Mouse (Mus musculus) kidney, embryonic 14.5 days (tissue): Measurements from ENCODE around the gene Srrm2. TPM values are rescaled to one million over a fixed set of nuclear protein-coding genes. Genes with fewer than 3 reads are reported as not detected.
A peak's percentile ranks its signal among the peaks of the same experiment; 100 is the strongest.

Source experiments
- ATAC-seq: fragments of 200-750 bp; cut with Nextera tagmentation; 2 replicates; pipeline ENCODE4 v1.8.0; 2017; ENCODE audit warnings: moderate number of reproducible peaks, mild to moderate bottlenecking, moderate TSS enrichment, moderate library complexity; ENCODE audit not compliant: low FRiP score, low TSS enrichment
- H3K27ac ChIP-seq: fragments of 300-500 bp; sonication (generic); 2 replicates; pipeline ENCODE4 v1.5.1; 2014; ENCODE audit warnings: low read depth, mild to moderate bottlenecking, low read length, moderate library complexity, mixed read lengths
- H3K27me3 ChIP-seq: fragments of 300-500 bp; sonication (generic); 2 replicates; pipeline ENCODE4 v1.6.1; 2014; ENCODE audit warnings: mild to moderate bottlenecking, low read length; ENCODE audit not compliant: control insufficient read depth, insufficient read depth
- H3K36me3 ChIP-seq: fragments of 300-500 bp; sonication (generic); 2 replicates; pipeline ENCODE4 v1.6.1; 2014; ENCODE audit warnings: low read length, mixed read lengths; ENCODE audit not compliant: control insufficient read depth, insufficient read depth
- H3K4me1 ChIP-seq: fragments of 300-500 bp; sonication (generic); 2 replicates; pipeline ENCODE4 v1.6.1; 2014; ENCODE audit warnings: low read length, mixed read lengths; ENCODE audit not compliant: control insufficient read depth, insufficient read depth
- H3K4me2 ChIP-seq: fragments of 300-500 bp; sonication (generic); replicated peaks from 2 replicates; pipeline ENCODE4 v1.6.1; 2014; ENCODE audit warnings: low read depth, mild to moderate bottlenecking, low read length
- H3K4me3 ChIP-seq: fragments of 300-500 bp; sonication (generic); 2 replicates; pipeline ENCODE4 v1.5.1; 2014; ENCODE audit warnings: mild to moderate bottlenecking, low read length
- H3K9ac ChIP-seq: fragments of 300-500 bp; sonication (generic); 2 replicates; pipeline ENCODE4 v1.6.1; 2014; ENCODE audit warnings: low read depth, mild to moderate bottlenecking, low read length, moderate library complexity
- H3K9me3 ChIP-seq: fragments of 300-500 bp; sonication (generic); 2 replicates; pipeline ENCODE4 v1.6.1; 2016; ENCODE audit warnings: low read length; ENCODE audit not compliant: control insufficient read depth
- WGBS: fragments of 180-500 bp; shearing (Covaris S2); extraction: QIAGEN DNeasy Blood & Tissue Kit; methylation state at CpG from one replicate; pipeline ENCODE4 v1.1.7; 2014; 5-methylcytosine and 5-hydroxymethylcytosine counted together
- polyA plus RNA-seq: library from polyadenylated mRNA; unstranded; fragments of >200 nt; fragmentation: Nextera tagmentation; extraction: Ambion mirVana; gene quantifications from 2 replicates; pipeline ENCODE4 v1.2.1, GENCODE M21; 2014

Gene Srrm2
- polyA plus RNA-seq, 1 experiment from 2014 or later = 567 TPM

GRCm38 (mm10) chr17:23825591-23825990 lies 35.3 kb downstream of the Srrm2 start:
- H3K4me2 ChIP-seq = no peak overlapping the region
- H3K4me3 ChIP-seq = no peak overlapping the region
- no peaks in the 10 kb centered on the region for H3K27me3 ChIP-seq
- WGBS = 85% methylated on average over 4 of the region's 4 CpGs
- no peaks in the 10 kb centered on the region for H3K9me3 ChIP-seq
- no peak overlapping the region for H3K27ac ChIP-seq
- H3K9ac ChIP-seq = no peak overlapping the region
- H3K36me3 ChIP-seq = peaks cover 68% of the 10 kb centered on the region
- peaks cover 15% of the 10 kb centered on the region; the same call in 1 of the 2 replicates for H3K4me1 ChIP-seq
- ATAC-seq = no peak

- H3K27me3 ChIP-seq = no peaks in the 10 kb centered on the region
- WGBS = 1% methylated on average over 45 of the region's 47 CpGs
- peak overlapping the region; percentile 85 for H3K9ac ChIP-seq
- H3K27ac ChIP-seq = peak overlapping the region; percentile 80; the same call in 1 of the 2 replicates
- peaks cover 15% of the 10 kb centered on the region; the same call in 1 of the 2 replicates for H3K4me1 ChIP-seq
- peak overlapping the region; percentile 85 for H3K4me3 ChIP-seq
- H3K4me2 ChIP-seq = peak overlapping the region; percentile 88
- no peaks in the 10 kb centered on the region for H3K9me3 ChIP-seq
- H3K36me3 ChIP-seq = peaks cover 40% of the 10 kb centered on the region
- ATAC-seq = peak; percentile 78
These were observed 38.1 kb downstream of the Srrm2 start for GRCm38 (mm10) chr17:23828271-23829001.

- Histone ChIP-seq H3K4me2 (peak within 1 kb of the TSS; percentile 88), H3K4me3 (peak within 1 kb of the TSS; percentile 85), H3K9me3 (no peaks in the 10 kb centered on the region), H3K36me3 (peaks cover 33% of the 10 kb centered on the region), H3K27me3 (no peaks in the 10 kb centered on the region), H3K4me1 (peaks cover 15% of the 10 kb centered on the region; the same call in 1 of the 2 replicates), H3K27ac (peak within 1 kb of the TSS; percentile 92), H3K9ac (peak within 1 kb of the TSS; percentile 85)
- ATAC-seq = peak; percentile 94
- WGBS = under 1% methylated on average over 28 of the region's 42 CpGs
These were observed 38.8 kb downstream of the Srrm2 start, which contains the start of gene Elob for GRCm38 (mm10) chr17:23829064-23829619. TSS of gene Elob (minus strand) at chr17:23829136.

- 88% methylated on average over 1 of the region's 1 CpGs for WGBS
These were observed 40.9 kb downstream of the Srrm2 start for GRCm38 (mm10) chr17:23831201-23831600.

GRCm38 (mm10) chr17:23836006-23836575 lies 45.8 kb downstream of the Srrm2 start, which contains the start of gene Prss33:
TSS of gene Prss33 (minus strand) at chr17:23836056.
- no peak within 1 kb of the TSS for H3K9ac ChIP-seq
- H3K27me3 ChIP-seq = no peaks in the 10 kb centered on the region
- WGBS = 74% methylated on average over 8 of the region's 8 CpGs
- no peaks in the 10 kb centered on the region for H3K4me1 ChIP-seq
- ATAC-seq = no peak
- H3K4me2 ChIP-seq = no peak within 1 kb of the TSS
- H3K27ac ChIP-seq = no peak within 1 kb of the TSS
- no peaks in the 10 kb centered on the region for H3K36me3 ChIP-seq
- H3K4me3 ChIP-seq = no peak within 1 kb of the TSS
- no peaks in the 10 kb centered on the region for H3K9me3 ChIP-seq

More at GRCm38 (mm10) chr17:23831201-23831600, 40.9 kb downstream of the Srrm2 start:
- Histone ChIP-seq H3K36me3 (peaks cover 12% of the 10 kb centered on the region; the same call in 1 of the 2 replicates), H3K4me2 (no peak overlapping the region), H3K27me3 (no peaks in the 10 kb centered on the region), H3K9ac (no peak overlapping the region), H3K27ac (no peak overlapping the region), H3K4me3 (no peak overlapping the region), H3K9me3 (no peaks in the 10 kb centered on the region), H3K4me1 (peaks cover 15% of the 10 kb centered on the region; the same call in 1 of the 2 replicates)
- ATAC-seq = no peak

GRCm38 (mm10) chr17:23841145-23841544 lies 50.8 kb downstream of the Srrm2 start:
- no peak overlapping the region for H3K4me3 ChIP-seq
- no peaks in the 10 kb centered on the region for H3K36me3 ChIP-seq
- H3K9ac ChIP-seq = no peak overlapping the region
- WGBS = 35% methylated on average over 4 of the region's 4 CpGs
- H3K4me1 ChIP-seq = no peaks in the 10 kb centered on the region
- H3K27me3 ChIP-seq = no peaks in the 10 kb centered on the region
- H3K27ac ChIP-seq = no peak overlapping the region
- ATAC-seq = no peak
- no peaks in the 10 kb centered on the region for H3K9me3 ChIP-seq
- H3K4me2 ChIP-seq = no peak overlapping the region

- H3K36me3 ChIP-seq = no peaks in the 10 kb centered on the region
- H3K4me3 ChIP-seq = peak overlapping the region; percentile 18; the same call in 1 of the 2 replicates
- no peaks in the 10 kb centered on the region for H3K27me3 ChIP-seq
- H3K4me1 ChIP-seq = no peaks in the 10 kb centered on the region
- WGBS = 49% methylated on average over 23 of the region's 23 CpGs
- H3K9me3 ChIP-seq = no peaks in the 10 kb centered on the region
- H3K27ac ChIP-seq = no peak overlapping the region
- H3K9ac ChIP-seq = 0 out of 2 replicates have a peak overlapping the region, but pooled peaks have one; percentile 1
- ATAC-seq = peak; percentile 55
- H3K4me2 ChIP-seq = peak overlapping the region; percentile 34
These were observed 52.9 kb downstream of the Srrm2 start for GRCm38 (mm10) chr17:23843141-23843811.

- ATAC-seq = peak; percentile 54
- no peaks in the 10 kb centered on the region for H3K4me1 ChIP-seq
- H3K4me3 ChIP-seq = peak within 1 kb of the TSS; percentile 18
- H3K4me2 ChIP-seq = peak within 1 kb of the TSS; percentile 34
- H3K27ac ChIP-seq = no peak within 1 kb of the TSS
- H3K36me3 ChIP-seq = no peaks in the 10 kb centered on the region
- 16% methylated on average over 19 of the region's 19 CpGs for WGBS
- no peaks in the 10 kb centered on the region for H3K27me3 ChIP-seq
- H3K9ac ChIP-seq = peak within 1 kb of the TSS; percentile 1; the same call in 1 of the 2 replicates
- H3K9me3 ChIP-seq = no peaks in the 10 kb centered on the region
These were observed 53.5 kb downstream of the Srrm2 start, which contains the start of the genes Prss32 and Prss41 for GRCm38 (mm10) chr17:23843812-23844273. TSS of gene Prss32 (plus strand) at chr17:23843855. TSS of gene Prss41 (minus strand) at chr17:23844172.
